Mouse (Mus musculus) liver, adult 2 months (tissue): ENCODE results near the gene Sorbs2.

ENCODE experiments used
- CTCF ChIP-seq: fragments of 200-500 bp; IDR thresholded peaks from 2 replicates; pipeline ENCODE4 v1.5.1; 2011; ENCODE audit warnings: low read depth, low read length, control low read depth
- POLR2A ChIP-seq: fragments of 200-500 bp; IDR thresholded peaks from 2 replicates; pipeline ENCODE4 v1.6.1; 2011; ENCODE audit warnings: low read length, control low read depth; ENCODE audit not compliant: insufficient read depth; ENCODE audit errors: extremely low read depth

GRCm38 (mm10) chr8:45596591-45596990, 89.0 kb downstream of the Sorbs2 start:
- TF ChIP-seq POLR2A (no peak), CTCF (no peak)
